Mouse (Mus musculus): ENCODE data around the gene Rsbn1. TPM values are rescaled to one million over a fixed set of nuclear protein-coding genes. Genes with fewer than 3 reads are reported as not detected.

Gene Rsbn1
- total RNA-seq (2021), result 10 to 100 TPM; 22.1 to 25.9 TPM
- long read RNA-seq, full-length matches to known transcripts, result 13 of 21 reads
- long read RNA-seq, partial matches to known transcripts, result 1 of 21 reads
- long read RNA-seq, other reads (novel, unspliced or antisense), result 7 of 21 reads

DNA sequence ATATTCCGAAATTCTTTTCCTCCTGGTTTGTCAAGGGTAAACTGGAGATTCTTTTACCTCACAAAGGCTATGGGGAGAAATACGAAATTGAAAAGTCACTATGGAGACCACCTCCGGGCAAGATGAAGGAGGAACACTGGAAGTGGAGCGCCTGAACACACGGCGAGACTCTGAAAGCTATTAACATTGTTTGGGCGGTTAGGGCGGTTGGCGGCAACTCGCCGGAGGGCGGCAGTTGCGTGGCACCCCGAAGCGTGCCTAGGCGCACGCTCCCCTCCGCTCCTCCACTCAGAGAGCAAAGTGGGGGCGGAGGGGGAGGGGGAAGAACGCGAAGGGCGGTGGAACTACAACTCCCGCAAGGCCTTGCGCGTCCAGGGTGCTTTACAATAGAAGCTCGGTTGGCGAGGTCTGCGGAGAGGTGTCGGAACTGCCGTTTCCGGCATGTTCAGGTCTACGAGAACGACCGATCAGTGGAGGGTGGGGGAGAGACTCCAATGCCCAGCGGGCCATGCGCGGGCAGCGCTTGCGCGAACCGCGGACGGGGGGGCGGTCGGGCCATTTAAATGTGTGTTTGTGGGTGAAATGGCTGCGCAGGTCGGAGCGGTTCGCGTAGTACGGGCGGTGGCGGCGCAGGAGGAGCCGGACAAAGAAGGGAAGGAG, at the start of gene Rsbn1:
Gene Rsbn1 (plus strand): TSS at position 111 of the 660 bp plus-strand sequence.
- peak; percentile 98 to 99 for DNase-seq (ENCODE audit: low spot score in 2 of 2)

- no peak for DNase-seq (ENCODE audit: low spot score in 2 of 2)
Measured at GRCm38 (mm10) chr3:103864200-103864599, 49.7 kb upstream of the Rsbn1 start.

- no peak for DNase-seq (ENCODE audit: low spot score in 2 of 2)
Measured at GRCm38 (mm10) chr3:103867424-103867971, 46.4 kb upstream of the Rsbn1 start.

DNA sequence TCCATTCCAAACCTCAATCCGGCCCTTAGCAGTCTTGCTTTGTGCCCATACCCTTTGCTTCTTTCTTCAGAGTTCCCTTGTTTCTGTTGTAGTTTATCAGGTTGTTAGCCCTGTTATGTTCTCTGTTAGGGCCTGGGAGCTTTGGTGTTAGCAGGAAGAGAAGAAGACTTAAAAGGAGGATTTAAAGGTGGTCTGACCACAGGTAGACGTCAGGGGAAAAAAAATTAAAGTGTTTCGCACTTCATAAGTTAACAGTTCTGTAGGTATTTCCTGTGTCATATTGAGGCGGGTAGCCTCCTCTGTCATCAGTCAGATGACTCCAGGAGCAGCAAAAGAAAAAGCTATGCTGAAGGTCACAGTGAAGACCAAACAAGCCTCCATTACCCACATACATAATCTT, 45.9 kb upstream of the Rsbn1 start:
- no peak for DNase-seq (ENCODE audit: low spot score in 2 of 2)

- no peak for DNase-seq (ENCODE audit: low spot score in 2 of 2)
Measured at GRCm38 (mm10) chr3:103872663-103873098, 41.2 kb upstream of the Rsbn1 start.

DNA sequence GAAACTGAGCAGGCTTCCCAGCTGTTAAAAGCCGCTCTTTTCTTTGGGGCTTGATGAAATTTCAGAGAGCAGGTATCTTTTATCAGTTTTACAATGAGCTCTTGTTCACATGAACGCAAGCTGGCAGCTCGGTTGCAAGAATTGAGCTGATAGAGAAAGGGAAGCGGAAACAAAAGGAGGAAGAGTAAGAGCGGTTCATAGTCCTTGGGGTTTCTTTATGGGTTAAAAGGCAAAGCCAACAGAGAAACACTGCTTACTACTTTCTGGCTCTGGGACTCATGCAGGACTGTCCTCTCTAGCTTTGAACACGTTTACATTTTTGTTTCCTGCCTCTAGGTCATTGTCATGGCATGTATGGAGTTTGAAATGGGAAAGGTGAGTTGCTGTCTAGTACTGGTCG, 39.6 kb upstream of the Rsbn1 start:
- DNase-seq (ENCODE audit: low spot score in 2 of 2), result no peak

DNA sequence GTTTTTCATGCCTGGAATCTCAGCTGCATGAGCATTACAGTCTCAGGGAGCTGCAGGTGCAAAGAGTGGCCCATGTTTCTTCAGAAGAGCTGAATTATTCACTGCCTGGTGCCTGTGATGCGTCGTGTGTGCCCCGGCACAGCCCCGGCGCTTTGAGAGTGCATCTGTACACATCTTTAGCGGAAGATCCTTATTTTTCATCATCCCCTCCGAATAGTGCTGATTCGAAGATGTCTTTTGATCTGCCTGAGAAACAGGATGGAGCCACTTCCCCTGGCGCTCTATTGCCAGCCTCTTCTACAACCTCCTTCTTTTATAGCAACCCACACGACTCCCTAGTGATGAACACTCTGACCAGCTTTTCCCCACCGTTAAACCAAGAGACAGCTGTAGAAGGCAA, 28.0 kb upstream of the Rsbn1 start:
- no peak for DNase-seq (ENCODE audit: low spot score in 2 of 2)

- peak in 1 of 2 experiments; percentile 75 for DNase-seq (ENCODE audit: low spot score in 2 of 2)
Measured at GRCm38 (mm10) chr3:103887581-103887980, 26.3 kb upstream of the Rsbn1 start.

DNA sequence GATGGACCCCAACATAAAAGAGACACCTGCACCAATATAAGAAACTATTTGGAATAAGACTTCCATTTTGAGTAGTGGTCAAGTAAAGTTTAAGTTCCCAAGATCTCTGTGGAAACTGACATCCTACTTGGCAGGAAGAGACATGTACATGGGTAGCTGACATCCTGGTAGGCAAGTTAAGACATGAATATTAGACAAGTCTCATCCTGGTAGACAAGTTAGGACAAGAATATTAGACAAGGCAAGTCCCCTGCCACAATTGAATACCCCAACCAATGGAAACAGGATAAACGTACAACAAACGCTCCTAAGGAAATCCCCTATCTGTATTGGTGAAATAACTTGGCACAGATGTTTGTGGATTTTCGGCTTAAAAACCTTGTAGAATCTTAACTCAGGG, 20.5 kb upstream of the Rsbn1 start:
- no peak for DNase-seq (ENCODE audit: low spot score in 2 of 2)

GRCm38 (mm10) chr3:103904705-103905104, 9.2 kb upstream of the Rsbn1 start:
- DNase-seq (ENCODE audit: low spot score in 2 of 2), result no peak

GRCm38 (mm10) chr3:103907335-103908030, 6.4 kb upstream of the Rsbn1 start:
- no peak for DNase-seq (ENCODE audit: low spot score in 2 of 2)

DNA sequence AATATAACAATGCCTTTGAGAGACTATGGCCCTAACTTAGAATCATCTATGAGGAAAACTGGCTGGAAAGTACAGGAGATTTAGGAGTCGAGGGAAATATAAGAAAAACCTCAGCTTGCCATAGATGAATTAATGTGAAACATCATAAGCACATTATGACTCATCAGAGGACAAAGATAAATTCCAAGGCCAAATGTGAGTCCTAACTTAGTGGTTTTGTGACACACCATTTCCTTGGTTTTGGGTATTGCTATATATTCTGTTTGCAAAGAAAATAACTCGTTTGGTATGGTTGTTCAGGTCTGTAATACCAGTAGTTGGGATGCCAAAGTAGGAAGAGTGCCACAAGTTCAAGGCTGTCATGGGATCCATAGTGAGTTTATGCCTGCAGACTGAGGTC, 5.1 kb upstream of the Rsbn1 start:
- DNase-seq (ENCODE audit: low spot score in 2 of 2), result no peak

DNA sequence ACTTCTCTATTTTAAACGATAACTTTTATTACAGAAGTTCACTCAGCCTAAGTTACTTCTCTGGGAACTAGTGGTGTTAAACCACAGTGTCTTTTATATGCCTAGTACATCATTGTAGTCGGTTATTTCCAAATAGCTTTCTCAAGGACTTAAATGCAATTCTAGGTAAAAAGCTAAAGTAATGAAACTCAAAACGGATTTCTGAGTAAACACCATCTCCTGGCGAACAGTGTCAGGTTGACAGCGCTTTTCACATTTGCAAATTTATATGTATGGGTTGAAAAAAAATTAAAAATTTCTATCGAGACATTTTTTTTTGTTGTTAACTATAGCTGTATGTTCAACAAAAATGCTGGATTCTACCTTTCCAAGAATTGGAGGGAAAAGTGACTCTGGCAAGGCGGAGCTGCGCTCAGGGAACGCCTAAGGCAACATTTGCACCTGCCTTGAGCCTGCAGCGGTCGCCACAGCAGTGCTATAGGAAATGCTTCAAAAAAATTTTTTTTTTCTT, 414 bp upstream of the Rsbn1 start:
- DNase-seq (ENCODE audit: low spot score in 2 of 2), result no peak

DNA sequence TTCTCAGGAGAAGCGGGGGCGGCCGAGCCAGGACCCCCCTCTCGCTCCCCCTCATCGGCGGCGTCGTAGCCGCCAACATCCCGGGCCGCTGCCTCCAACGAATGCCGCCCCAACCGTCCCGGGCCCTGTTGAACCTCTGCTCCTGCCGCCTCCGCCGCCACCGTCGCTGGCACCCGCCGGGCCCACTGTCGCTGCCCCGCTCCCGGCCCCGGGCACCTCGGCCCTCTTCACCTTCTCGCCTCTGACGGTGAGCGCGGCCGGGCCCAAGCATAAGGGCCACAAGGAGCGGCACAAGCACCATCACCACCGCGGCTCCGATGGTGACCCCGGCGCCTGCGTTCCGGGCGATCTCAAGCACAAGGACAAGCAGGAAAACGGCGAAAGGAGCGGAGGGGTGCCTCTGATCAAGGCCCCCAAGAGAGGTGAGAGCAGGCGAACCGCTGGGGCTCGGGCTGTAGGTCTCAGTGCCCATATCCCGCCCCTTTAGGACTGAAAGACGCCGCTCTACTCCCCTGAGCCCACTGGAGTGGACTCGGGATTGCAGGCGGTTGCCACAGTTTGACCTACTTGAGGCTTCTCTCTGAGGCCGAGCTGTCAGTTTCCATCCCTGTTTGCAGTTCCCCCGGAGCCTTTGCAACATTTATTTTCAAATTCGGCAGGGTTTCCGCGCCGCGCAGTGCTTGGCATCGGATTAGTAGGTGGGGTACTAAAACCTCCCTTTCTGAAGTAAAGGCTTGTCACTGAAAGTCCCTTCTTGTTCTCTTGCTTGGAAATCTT, 1.0 kb downstream of the Rsbn1 start:
- peak; percentile 43 to 49 for DNase-seq (ENCODE audit: low spot score in 2 of 2)

- no peak for DNase-seq (ENCODE audit: low spot score in 2 of 2)
Measured at GRCm38 (mm10) chr3:103915509-103915896, 1.6 kb downstream of the Rsbn1 start.

DNA sequence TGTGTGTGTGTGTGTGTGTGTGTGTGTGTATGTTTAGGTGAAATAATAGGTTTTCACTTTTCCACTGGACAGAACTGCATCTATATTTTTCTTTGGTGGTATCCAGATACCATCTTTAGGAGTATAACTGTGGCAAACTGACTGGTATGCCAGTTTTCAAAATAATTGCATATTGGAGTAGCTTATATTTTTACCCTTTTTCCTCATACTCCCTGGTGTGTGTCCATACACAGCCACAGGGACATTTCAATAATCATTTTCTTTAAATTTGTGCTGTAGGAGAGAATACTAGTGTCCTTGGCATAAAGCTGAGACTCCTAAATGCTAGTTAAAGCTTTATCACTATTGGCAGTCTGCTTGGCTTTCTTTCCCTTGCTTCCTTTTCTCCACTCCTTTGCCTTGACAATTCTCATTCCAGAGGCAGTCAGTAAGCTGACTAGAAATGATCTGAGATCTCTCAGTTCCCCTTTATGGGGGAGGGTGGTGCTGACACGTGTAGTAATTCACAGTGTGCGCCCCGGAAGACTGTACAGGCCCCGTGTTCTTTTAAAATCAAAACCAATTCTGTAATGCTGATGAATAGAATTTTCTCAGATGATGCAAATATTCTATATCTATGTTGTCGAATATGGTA, 2.4 kb downstream of the Rsbn1 start:
- no peak for DNase-seq (ENCODE audit: low spot score in 2 of 2)

GRCm38 (mm10) chr3:103916839-103917237, 2.9 kb downstream of the Rsbn1 start:
- DNase-seq (ENCODE audit: low spot score in 2 of 2), result no peak

- DNase-seq (ENCODE audit: low spot score in 2 of 2), result no peak
Measured at GRCm38 (mm10) chr3:103920094-103920493, 6.2 kb downstream of the Rsbn1 start.

GRCm38 (mm10) chr3:103925302-103925701, 11.4 kb downstream of the Rsbn1 start:
- no peak for DNase-seq (ENCODE audit: low spot score in 2 of 2)

DNA sequence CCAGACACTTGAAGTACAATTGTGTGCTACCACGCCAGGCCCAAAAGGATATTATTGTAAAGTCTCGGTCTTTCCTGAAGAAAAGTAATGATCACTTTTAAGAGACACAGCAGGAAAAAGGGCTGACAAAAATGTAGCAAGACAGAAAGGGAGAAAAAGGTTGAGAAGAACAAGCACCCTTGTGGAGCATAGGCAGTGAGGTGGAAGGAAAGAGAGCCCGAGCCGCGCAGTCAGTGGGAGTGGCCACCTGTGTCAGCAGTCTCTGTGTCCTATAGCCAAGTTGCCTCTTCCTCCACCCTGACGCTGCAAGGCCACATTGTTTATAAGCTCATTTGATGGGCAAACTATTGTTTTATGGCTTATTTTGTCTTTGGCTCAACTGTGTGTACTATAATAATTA, 13.6 kb downstream of the Rsbn1 start:
- DNase-seq (ENCODE audit: low spot score in 2 of 2), result no peak

All from layer of hippocampus, adult 18-20 months (tissue).